Mouse (Mus musculus) forebrain, embryonic 11.5 days (tissue): ENCODE data around the gene Krt33a. TPM values are rescaled to one million over a fixed set of nuclear protein-coding genes. Genes with fewer than 3 reads are reported as not detected.

Experiments used
- ATAC-seq: fragments of 200-750 bp; cut with Nextera tagmentation; replicated peaks from 2 replicates; pipeline ENCODE4 v1.8.0; 2017; ENCODE audit warnings: moderate TSS enrichment; ENCODE audit not compliant: low FRiP score
- DNase-seq: peaks from one replicate; pipeline ENCODE4 v3.0.0-alpha.2; 2017; ENCODE audit warnings: low spot score
- H3K27ac ChIP-seq: fragments of 300-500 bp; sonication (generic); 2 replicates; pipeline ENCODE4 v1.5.1; 2014; ENCODE audit warnings: low read depth, low read length
- H3K27me3 ChIP-seq: fragments of 300-500 bp; sonication (generic); 2 replicates; pipeline ENCODE4 v1.6.1; 2014; ENCODE audit warnings: mild to moderate bottlenecking, low read length, mixed read lengths; ENCODE audit not compliant: control insufficient read depth, insufficient read depth
- H3K36me3 ChIP-seq: fragments of 300-500 bp; sonication (generic); 2 replicates; pipeline ENCODE4 v1.6.1; 2014; ENCODE audit warnings: mild to moderate bottlenecking, low read length, moderate library complexity, mixed read lengths; ENCODE audit not compliant: control insufficient read depth, insufficient read depth
- H3K4me1 ChIP-seq: fragments of 300-500 bp; sonication (generic); replicated peaks from 2 replicates; pipeline ENCODE4 v1.6.1; 2014; ENCODE audit warnings: low read length, mixed read lengths; ENCODE audit not compliant: control insufficient read depth, insufficient read depth
- H3K4me2 ChIP-seq: fragments of 300-500 bp; sonication (generic); 2 replicates; pipeline ENCODE4 v1.6.1; 2014; ENCODE audit warnings: low read depth, mild to moderate bottlenecking, low read length, moderate library complexity, mixed read lengths; ENCODE audit not compliant: severe bottlenecking
- H3K4me3 ChIP-seq: fragments of 300-500 bp; sonication (generic); 2 replicates; pipeline ENCODE4 v1.5.1; 2014; ENCODE audit warnings: low read depth, low read length
- H3K9ac ChIP-seq: fragments of 300-500 bp; sonication (generic); 2 replicates; pipeline ENCODE4 v1.6.1; 2014; ENCODE audit warnings: low read length
- H3K9me3 ChIP-seq: fragments of 300-500 bp; sonication (generic); 2 replicates; pipeline ENCODE4 v1.6.1; 2016; ENCODE audit warnings: low read length, mixed read lengths; ENCODE audit not compliant: control insufficient read depth
- WGBS: fragments of 180-500 bp; shearing (Covaris S2); extraction: QIAGEN DNeasy Blood & Tissue Kit; methylation state at CpG from one replicate; pipeline ENCODE4 v1.1.7; 2014; 5-methylcytosine and 5-hydroxymethylcytosine counted together
- polyA plus RNA-seq: library from polyadenylated mRNA; unstranded; fragments of >200 nt; fragmentation: Nextera tagmentation; extraction: Ambion mirVana; gene quantifications from 2 replicates; pipeline ENCODE4 v1.2.1, GENCODE M21; 2014

The Krt33a gene
- polyA plus RNA-seq, 1 experiment from 2014 or later = not detected

- Histone ChIP-seq H3K36me3 (no peaks in the 10 kb centered on the region), H3K9me3 (no peaks in the 10 kb centered on the region), H3K4me3 (no peak overlapping the region), H3K9ac (no peak overlapping the region), H3K27ac (no peak overlapping the region), H3K27me3 (no peaks in the 10 kb centered on the region), H3K4me2 (no peak overlapping the region), H3K4me1 (no peaks in the 10 kb centered on the region)
- WGBS = 80% methylated on average over 4 of the region's 4 CpGs
- ATAC-seq = no peak
- DNase-seq = no peak
Observed at GRCm38 (mm10) chr11:99994384-99994661, 21.7 kb downstream of the Krt33a start.

GRCm38 (mm10) chr11:99993620-99994383 is 22.2 kb downstream of the Krt33a start, which contains the start of gene Krtap17-1:
Krtap17-1 (minus strand) TSS chr11:99993994.
- no peaks in the 10 kb centered on the region for H3K36me3 ChIP-seq
- DNase-seq (no peak), ATAC-seq (no peak)
- no peaks in the 10 kb centered on the region for H3K9me3 ChIP-seq
- no peak within 1 kb of the TSS; the same call in 1 of the 2 replicates for H3K9ac ChIP-seq
- no peaks in the 10 kb centered on the region for H3K4me1 ChIP-seq
- peak within 1 kb of the TSS; percentile 10; the same call in 1 of the 2 replicates for H3K4me3 ChIP-seq
- H3K4me2 ChIP-seq = peak within 1 kb of the TSS; percentile 21; the same call in 1 of the 2 replicates
- H3K27me3 ChIP-seq = no peaks in the 10 kb centered on the region
- H3K27ac ChIP-seq = no peak within 1 kb of the TSS
- WGBS = 30% methylated on average over 25 of the region's 26 CpGs

- Histone ChIP-seq H3K27me3 (no peaks in the 10 kb centered on the region), H3K27ac (no peak overlapping the region), H3K9me3 (no peaks in the 10 kb centered on the region), H3K4me3 (no peak overlapping the region), H3K36me3 (no peaks in the 10 kb centered on the region), H3K4me2 (no peak overlapping the region), H3K4me1 (no peaks in the 10 kb centered on the region), H3K9ac (no peak overlapping the region)
- no peak for ATAC-seq
- 74% methylated on average over 3 of the region's 3 CpGs for WGBS
- DNase-seq = no peak
Observed at GRCm38 (mm10) chr11:99990571-99990970, 25.4 kb downstream of the Krt33a start.

- ATAC-seq (no peak), DNase-seq (no peak)
- H3K27me3 ChIP-seq = no peaks in the 10 kb centered on the region
- H3K4me3 ChIP-seq = no peak overlapping the region
- H3K4me1 ChIP-seq = no peaks in the 10 kb centered on the region
- no peaks in the 10 kb centered on the region for H3K36me3 ChIP-seq
- H3K27ac ChIP-seq = no peak overlapping the region
- WGBS = 85% methylated on average over 6 of the region's 6 CpGs
- no peaks in the 10 kb centered on the region for H3K9me3 ChIP-seq
- H3K4me2 ChIP-seq = no peak overlapping the region
- no peak overlapping the region for H3K9ac ChIP-seq
Observed at GRCm38 (mm10) chr11:99989881-99990405, 26.1 kb downstream of the Krt33a start.

GRCm38 (mm10) chr11:99988530-99988929 is 27.5 kb downstream of the Krt33a start:
- no peak for ATAC-seq
- WGBS = 93% methylated on average over 3 of the region's 3 CpGs

GRCm38 (mm10) chr11:99986180-99986647 is 29.8 kb downstream of the Krt33a start, which contains the start of gene Krtap16-1:
Krtap16-1 (minus strand) TSS chr11:99986597.
- Histone ChIP-seq H3K9me3 (no peaks in the 10 kb centered on the region), H3K4me1 (no peaks in the 10 kb centered on the region), H3K9ac (no peak within 1 kb of the TSS), H3K27me3 (no peaks in the 10 kb centered on the region), H3K4me3 (no peak within 1 kb of the TSS), H3K4me2 (no peak within 1 kb of the TSS), H3K36me3 (no peaks in the 10 kb centered on the region), H3K27ac (no peak within 1 kb of the TSS)
- 87% methylated on average over 8 of the region's 8 CpGs for WGBS
- ATAC-seq = no peak
- no peak for DNase-seq

More at GRCm38 (mm10) chr11:99988530-99988929, 27.5 kb downstream of the Krt33a start:
- DNase-seq = no peak
- Histone ChIP-seq H3K4me2 (no peak overlapping the region), H3K36me3 (no peaks in the 10 kb centered on the region), H3K9ac (no peak overlapping the region), H3K4me3 (no peak overlapping the region), H3K27ac (no peak overlapping the region), H3K9me3 (no peaks in the 10 kb centered on the region), H3K27me3 (no peaks in the 10 kb centered on the region), H3K4me1 (no peaks in the 10 kb centered on the region)

- DNase-seq = no peak
Observed at GRCm38 (mm10) chr11:99985291-99986092, 30.5 kb downstream of the Krt33a start.

GRCm38 (mm10) chr11:99983442-99983841 is 32.6 kb downstream of the Krt33a start:
- 84% methylated on average over 1 of the region's 1 CpGs for WGBS
- Histone ChIP-seq H3K27me3 (no peaks in the 10 kb centered on the region), H3K4me2 (no peak overlapping the region), H3K36me3 (no peaks in the 10 kb centered on the region), H3K4me1 (no peaks in the 10 kb centered on the region), H3K9me3 (no peaks in the 10 kb centered on the region), H3K27ac (no peak overlapping the region), H3K4me3 (no peak overlapping the region), H3K9ac (no peak overlapping the region)
- no peak for ATAC-seq
- DNase-seq = no peak

More at GRCm38 (mm10) chr11:99985291-99986092, 30.5 kb downstream of the Krt33a start:
- Histone ChIP-seq H3K9me3 (no peaks in the 10 kb centered on the region), H3K36me3 (no peaks in the 10 kb centered on the region), H3K27me3 (no peaks in the 10 kb centered on the region), H3K4me1 (no peaks in the 10 kb centered on the region), H3K4me3 (no peak overlapping the region), H3K27ac (no peak overlapping the region), H3K9ac (no peak overlapping the region), H3K4me2 (no peak overlapping the region)
- WGBS = 87% methylated on average over 20 of the region's 20 CpGs
- ATAC-seq = no peak
